Mouse (Mus musculus) brain, embryonic 18.5 days (tissue): Measurements from ENCODE around the gene Ppm1m.

Source experiments
- DNase-seq: peaks from one replicate; pipeline ENCODE4 v3.0.0-alpha.2; 2012; ENCODE audit warnings: low read depth, low spot score

Ppm1m gene

DNA sequence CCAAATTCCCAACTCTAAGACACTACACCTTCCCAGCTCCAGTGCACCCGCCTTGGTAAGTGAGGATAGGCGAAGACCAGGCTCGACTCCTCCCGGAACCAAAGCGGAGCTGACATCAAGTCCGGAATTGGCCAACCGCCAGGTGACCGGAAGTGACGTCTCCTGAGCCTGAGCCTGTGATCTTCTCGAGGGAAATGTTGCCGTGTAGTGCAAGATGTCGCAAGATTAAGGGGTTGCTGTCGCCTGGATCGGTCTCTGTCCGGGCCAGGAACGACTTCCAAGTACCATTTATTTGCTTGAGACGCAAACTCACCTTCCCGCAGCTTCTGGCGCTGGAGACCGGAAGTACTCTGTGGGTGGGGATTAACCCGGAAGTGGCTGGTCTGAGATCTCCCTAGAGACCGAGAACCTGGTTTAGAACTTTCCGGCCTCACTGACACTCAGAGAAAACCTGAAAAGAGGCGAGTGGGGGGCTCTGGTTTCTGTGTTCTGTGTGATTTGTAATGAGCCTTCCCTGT, 39.7 kb downstream of the Ppm1m start:
- DNase-seq: peak; percentile 80

DNA sequence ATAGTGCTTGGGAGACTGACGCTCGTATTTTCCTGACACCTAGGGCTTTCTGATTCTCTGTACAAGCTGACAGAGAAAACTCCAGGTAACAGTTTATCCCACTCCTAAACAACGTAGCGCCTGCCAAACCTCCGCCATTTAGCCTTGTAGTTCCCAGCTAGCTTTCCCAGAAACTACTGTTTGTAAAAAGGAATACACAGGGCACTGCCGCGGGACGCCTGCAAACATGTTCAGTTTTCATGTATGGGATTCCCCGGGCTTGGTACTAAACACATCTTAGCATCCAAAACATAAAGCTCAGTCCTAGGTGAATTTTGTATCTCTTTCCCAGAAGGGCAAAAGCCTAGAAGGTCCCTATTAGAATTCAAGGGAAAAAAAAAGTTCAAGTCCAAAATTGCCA, 40.3 kb downstream of the Ppm1m start:
- no peak for DNase-seq

DNA sequence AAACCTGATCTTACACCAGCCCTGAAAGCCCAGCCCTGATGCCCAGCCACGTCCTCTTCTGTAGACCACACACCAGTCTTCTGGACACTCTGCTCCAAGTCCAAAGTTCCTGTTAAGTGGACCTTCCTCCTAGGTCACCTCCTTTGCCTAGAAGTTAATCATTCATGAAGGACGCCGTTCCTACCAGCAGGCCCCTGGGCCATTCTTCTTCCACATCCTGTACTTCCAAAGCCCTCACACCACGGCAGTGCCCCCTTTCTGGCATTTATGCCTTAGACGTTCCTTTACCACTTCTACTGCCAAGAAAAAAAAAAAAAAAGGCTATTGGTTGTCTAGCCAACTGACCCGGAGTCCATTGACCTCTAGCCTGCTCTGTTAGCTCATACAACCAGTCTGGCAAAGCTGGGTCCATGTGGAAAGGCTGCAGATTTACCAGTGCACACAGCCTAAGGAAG, 41.5 kb downstream of the Ppm1m start, which contains the start of gene Glyctk:
Glyctk (minus strand) TSS at position 102 of the 455 bp plus-strand sequence.
- no peak for DNase-seq

DNA sequence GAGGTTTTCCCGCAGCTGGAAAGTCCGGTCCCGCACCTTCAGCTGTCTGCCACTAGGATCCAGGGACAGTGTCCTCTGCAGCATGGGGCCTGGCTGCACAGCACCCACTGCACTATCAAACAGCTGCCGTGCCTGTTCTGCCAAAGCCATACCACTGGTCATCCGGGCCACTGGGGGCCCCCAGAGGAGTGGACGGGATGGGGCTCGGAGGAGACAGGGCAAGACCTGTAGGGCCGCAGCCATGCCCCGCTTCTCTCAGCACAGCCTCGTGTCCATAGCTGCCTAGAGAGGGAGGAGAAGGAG, 42.0 kb downstream of the Ppm1m start:
- DNase-seq: no peak

DNA sequence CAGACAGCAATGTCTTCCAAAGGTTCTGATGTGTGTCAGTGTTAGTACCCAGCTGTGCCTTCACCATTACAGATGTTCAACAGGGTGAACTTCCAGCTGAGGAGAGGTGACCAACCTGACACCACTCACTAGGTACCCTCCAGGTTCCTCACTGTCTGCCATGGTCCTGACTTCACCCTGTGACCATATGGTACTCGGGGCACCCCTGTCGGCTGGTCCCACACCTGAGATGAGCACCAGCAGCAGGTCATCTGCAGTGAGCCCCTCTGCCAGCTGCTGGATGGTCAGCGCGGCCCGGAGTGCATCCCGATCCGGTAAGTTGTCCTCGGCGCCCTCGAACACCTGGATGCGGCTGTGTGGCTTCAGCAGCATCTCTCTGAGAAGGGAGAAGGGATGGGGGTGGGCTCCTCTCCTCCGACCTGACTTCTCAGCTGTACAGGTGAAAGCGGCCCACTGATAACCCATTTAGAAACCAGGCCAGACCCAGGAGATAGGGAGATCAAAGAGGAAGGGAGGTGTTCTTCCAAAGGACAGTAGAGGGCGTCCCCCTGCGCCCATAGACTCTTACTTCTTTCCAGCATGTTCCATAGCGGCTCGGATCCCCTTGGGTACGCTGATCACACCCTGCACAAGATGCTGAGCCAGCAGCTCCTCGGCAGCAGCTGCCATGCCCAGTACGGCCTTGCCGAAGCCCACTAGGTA, 42.5 kb downstream of the Ppm1m start:
- DNase-seq: no peak

DNA sequence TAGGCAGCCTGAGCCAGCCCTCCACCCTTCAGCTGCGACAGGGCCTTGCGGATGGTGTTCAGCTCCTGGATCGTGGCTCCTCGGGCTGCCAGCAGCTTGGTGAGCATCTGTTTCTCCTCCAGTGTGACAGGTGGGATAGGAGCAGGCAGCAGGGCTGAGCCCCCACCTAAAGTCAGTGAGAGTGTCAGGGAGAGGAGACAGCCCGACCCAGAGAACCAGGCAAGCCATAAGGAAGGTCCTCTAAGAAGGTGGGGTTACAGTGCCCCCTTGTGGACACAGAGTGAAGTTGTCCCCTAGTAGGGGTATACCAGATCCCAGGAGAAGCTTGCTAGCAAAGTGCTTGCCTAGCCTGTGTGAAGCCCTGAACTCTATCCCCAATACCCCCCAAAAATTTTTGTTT, 43.1 kb downstream of the Ppm1m start:
- DNase-seq: no peak

DNA sequence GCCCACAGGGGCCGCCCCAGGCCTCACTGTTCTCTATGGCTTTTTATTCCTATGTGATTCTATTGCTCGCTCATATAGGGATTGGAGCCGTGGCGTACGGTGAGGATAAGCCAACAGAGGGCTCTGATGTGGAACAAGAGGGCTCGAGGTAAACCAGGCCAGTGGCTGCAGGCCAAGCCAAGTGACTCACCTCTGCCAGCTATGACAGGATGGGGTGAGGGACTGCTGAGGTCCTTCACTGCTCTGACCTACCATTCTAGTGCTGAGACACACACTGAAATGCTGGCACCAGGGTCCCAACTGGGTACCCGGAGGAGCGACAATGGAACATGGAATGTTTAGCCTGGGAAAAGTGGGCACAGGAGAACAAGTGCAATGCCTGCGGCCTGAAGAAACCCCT, 45.4 kb downstream of the Ppm1m start:
- no peak for DNase-seq

DNA sequence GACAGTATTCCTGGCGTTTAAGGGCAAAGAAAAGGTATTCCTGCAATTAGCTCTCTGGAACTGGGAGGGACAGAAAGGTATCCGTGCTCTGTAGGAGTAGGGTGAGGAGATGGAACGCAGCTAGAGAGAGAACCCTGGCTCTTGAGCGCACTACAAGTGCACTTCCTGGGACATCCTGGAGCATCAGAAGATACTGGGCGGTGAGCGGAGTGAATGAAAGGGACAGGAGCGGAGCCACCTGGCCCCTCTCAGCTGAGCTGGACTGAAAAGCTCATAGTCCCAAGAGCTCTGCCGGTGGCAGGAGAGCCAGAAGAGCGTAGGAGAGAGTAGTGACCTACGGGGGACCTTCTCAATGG, 50.2 kb downstream of the Ppm1m start:
- DNase-seq: no peak

DNA sequence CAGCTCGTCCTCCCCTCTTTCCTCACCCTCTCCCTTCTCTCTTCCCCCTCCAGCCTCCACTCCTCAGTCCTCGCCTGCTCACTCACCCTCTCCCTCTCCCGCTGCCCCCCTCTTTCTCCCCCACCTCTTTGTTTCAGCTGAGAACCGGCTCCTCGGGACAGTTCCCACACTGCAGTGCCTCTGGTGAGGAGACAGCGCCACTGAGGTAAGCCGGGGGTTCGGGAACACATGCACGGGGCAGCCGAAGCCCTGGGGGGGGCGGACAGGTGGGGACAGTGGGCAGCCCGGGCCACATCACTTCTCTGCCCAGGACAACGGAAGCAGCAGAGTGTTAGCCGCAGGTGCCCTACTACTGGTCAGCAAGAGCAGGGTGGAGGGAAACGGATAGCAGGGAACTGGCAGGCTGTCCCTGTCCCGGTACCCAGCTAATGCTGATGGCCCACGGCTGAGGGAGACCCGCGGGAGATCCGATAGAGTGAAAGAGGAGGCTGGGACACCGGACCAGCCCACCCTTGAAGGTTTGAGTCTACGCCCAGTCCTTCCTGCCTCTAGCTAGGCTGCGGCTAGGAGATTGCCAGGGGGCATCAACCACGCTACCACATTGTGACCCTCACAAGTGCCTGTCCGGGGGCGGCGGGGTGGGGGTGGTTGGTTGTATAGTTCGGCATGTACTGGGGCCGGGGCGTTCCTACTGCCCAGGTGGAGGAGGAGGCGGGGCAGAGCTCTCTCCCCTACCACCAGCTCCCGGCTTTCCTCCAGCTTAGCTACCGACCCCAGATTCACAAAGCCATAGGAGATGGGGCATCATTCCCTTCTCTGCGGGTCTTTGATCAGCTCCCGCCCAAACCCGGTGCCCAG, 50.8 kb downstream of the Ppm1m start:
- no peak for DNase-seq

DNA sequence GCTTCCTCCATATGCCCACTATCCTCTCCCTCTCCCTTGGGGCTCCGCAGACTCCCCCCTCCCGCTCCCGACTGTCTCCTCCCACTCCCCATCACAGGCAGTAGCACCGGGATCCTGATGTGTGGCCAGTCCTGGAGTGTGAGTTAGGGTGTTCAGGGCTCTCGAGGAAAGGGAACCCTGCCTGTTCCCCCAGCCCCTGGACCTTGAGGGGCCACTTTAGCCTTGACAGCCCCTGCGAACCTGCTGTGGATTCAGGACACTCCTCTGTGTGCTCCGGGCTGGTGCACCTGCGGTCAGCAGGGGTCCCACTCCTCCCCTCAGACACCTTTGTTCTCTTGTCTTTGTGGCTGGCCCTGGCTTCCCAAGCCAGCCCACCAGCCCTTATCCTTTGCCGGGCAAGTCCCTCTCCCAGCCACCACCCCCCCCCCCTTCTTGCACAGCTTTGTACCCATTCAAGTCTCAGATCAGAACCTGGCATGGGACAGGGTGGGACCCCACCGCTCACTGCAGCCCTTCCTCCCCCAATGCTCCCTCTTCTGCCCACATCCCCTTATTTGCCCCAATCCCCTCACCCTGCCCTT, 51.6 kb downstream of the Ppm1m start:
- no peak for DNase-seq

DNA sequence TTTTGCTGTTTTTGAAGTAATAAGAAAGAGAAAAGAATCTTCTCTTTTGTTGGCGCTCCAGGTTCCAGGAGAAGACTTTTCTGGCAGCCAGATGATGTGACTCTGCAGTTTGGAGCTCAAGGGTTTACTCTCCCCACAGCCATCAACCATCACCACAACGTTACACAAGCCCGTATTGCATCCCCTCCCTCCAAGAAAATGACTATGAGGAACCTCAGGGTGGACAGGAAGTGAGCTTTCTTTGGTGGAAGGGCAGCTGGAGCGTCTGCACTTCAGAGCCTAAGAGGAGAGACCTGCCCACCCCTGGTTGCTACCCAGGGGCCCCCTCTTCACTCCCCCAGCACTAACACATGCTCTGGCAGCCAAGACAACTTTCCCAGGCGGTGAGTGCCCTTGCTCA, 52.3 kb downstream of the Ppm1m start:
- no peak for DNase-seq

DNA sequence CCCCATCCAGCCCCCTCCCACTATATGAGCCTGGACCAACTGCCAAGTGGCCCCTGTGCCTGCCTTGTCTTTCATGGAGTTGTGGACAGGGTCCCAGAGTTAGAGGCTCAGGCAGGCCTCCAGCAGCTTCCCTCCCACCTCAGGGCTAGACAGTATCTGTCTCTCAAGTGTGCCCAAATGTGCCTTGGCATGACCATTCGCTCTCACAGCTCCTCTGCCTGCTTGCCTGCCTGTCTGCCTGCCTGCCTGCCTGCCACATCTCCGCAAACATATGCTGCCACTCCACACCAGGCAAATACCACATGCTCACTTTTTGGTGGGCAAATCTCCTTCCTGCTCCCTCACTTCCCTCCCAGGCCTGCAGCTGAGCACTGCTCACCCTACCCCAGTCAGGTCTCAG, 54.0 kb downstream of the Ppm1m start:
- no peak for DNase-seq
